Mouse (Mus musculus): ENCODE results near the gene Rhoh. TPM values are rescaled to one million over a fixed set of nuclear protein-coding genes. Genes with fewer than 3 reads are reported as not detected.

Rhoh gene
- polyA plus RNA-seq, 1 experiment from 2014 or later = 3.4 TPM

- Histone ChIP-seq H3K36me3 (no peaks in the 10 kb centered on the region), H3K4me3 (no peak overlapping the region), H3K27me3 (no peaks in the 10 kb centered on the region), H3K4me1 (0 out of 2 replicates have a peak, but pooled peaks cover 4% of the 10 kb centered on the region), H3K9me3 (no peaks in the 10 kb centered on the region), H3K4me2 (no peak overlapping the region), H3K27ac (no peak overlapping the region), H3K9ac (no peak overlapping the region)
- no peak for ATAC-seq (ENCODE audit: borderline replicate concordance, extremely low read depth, low FRiP score, low TSS enrichment)
- 43% methylated on average over 9 of the region's 9 CpGs for WGBS
These were observed 77.1 kb downstream of the Rhoh start for GRCm38 (mm10) chr5:65937998-65938715.

- Histone ChIP-seq H3K4me1 (0 out of 2 replicates have a peak, but pooled peaks cover 4% of the 10 kb centered on the region), H3K27me3 (no peaks in the 10 kb centered on the region), H3K9ac (no peak overlapping the region), H3K9me3 (no peaks in the 10 kb centered on the region), H3K4me3 (no peak overlapping the region), H3K36me3 (no peaks in the 10 kb centered on the region), H3K4me2 (no peak overlapping the region), H3K27ac (no peak overlapping the region)
- 52% methylated on average over 4 of the region's 4 CpGs for WGBS
- ATAC-seq (ENCODE audit: borderline replicate concordance, extremely low read depth, low FRiP score, low TSS enrichment) = no peak
These were observed 80.1 kb downstream of the Rhoh start for GRCm38 (mm10) chr5:65941145-65941544.

Other genes with a start within 250 kb of the Rhoh start
- 67.5 and 71.7 TPM in 2 replicates for gene Pds5a, start 162.9 kb upstream of the Rhoh start, polyA plus RNA-seq (2015; fragmentation: Nextera tagmentation; extraction: Ambion mirVana)
- 18.0 and 21.3 TPM in 2 replicates for gene N4bp2, start 97.7 kb upstream of the Rhoh start, polyA plus RNA-seq (2015; fragmentation: Nextera tagmentation; extraction: Ambion mirVana)
- gene Chrna9, start 73.7 kb downstream of the Rhoh start, polyA plus RNA-seq (2015; fragmentation: Nextera tagmentation; extraction: Ambion mirVana) = 0.39 and 1.0 TPM in 2 replicates
- gene 9130230L23Rik, start 143.1 kb downstream of the Rhoh start, polyA plus RNA-seq (2015; fragmentation: Nextera tagmentation; extraction: Ambion mirVana) = 1.0 and 1.5 TPM in 2 replicates